Mouse (Mus musculus) erythroblast, embryonic 14.5 days (primary cell): ENCODE measurements around the gene Rwdd3. TPM values are rescaled to one million over a fixed set of nuclear protein-coding genes. Genes with fewer than 3 reads are reported as not detected.

ENCODE experiments used
- H3K27me3 ChIP-seq: 2 replicates; pipeline ENCODE4 v1.6.1; 2012; ENCODE audit warnings: inconsistent platforms; ENCODE audit not compliant: control insufficient read depth
- H3K36me3 ChIP-seq: 2 replicates; pipeline ENCODE4 v1.6.1; 2012; ENCODE audit warnings: mild to moderate bottlenecking, inconsistent platforms; ENCODE audit not compliant: control insufficient read depth
- H3K4me1 ChIP-seq: 2 replicates; pipeline ENCODE4 v1.6.1; 2012; ENCODE audit warnings: inconsistent platforms; ENCODE audit not compliant: control insufficient read depth
- H3K4me3 ChIP-seq: replicated peaks from 2 replicates; pipeline ENCODE3; 2012; ENCODE audit warnings: moderate library complexity, mild to moderate bottlenecking, inconsistent platforms
- H3K9me3 ChIP-seq: 2 replicates; pipeline ENCODE4 v1.6.1; 2012; ENCODE audit warnings: low read length, inconsistent platforms, mixed read lengths; ENCODE audit not compliant: control insufficient read depth
- GATA1 ChIP-seq: IDR thresholded peaks from 2 replicates; pipeline ENCODE4 v1.6.1; 2012; ENCODE audit warnings: low read length, inconsistent platforms, mixed read lengths
- TAL1 ChIP-seq: IDR thresholded peaks from 3 replicates; pipeline ENCODE4 v1.6.1; 2012; ENCODE audit warnings: low read length, inconsistent platforms, mixed read lengths
- polyA plus RNA-seq: library from polyadenylated mRNA; stranded (reverse); fragments of >175 nt; gene quantifications from 2 replicates; pipeline ENCODE4 v1.2.3, GENCODE M21; 2012

Gene Rwdd3
- polyA plus RNA-seq, 1 experiment, result 0.04 TPM

DNA sequence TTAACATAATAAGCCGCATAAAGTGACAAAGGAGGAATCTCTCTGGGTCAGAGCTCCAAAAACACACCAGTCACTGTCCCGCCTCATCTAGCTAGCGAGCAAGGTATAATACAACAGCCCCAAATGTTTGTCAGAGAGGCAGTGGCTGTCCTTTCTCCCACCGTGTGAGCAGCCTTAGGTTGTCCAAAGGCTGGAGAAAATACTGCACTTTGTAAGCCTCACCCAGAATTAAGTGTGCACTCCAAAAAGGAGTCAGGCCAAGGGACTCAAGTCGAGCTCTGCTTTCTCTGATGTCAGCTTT lies 66.1 kb downstream of the Rwdd3 start:
- Histone ChIP-seq H3K27me3 (no peaks in the 10 kb centered on the region), H3K4me3 (peak overlapping the region; percentile 42), H3K4me1 (no peaks in the 10 kb centered on the region), H3K9me3 (no peaks in the 10 kb centered on the region), H3K36me3 (no peaks in the 10 kb centered on the region)
- no peak for TF ChIP-seq TAL1
- no peak for TF ChIP-seq GATA1

Other genes with a start within 250 kb of the Rwdd3 start
- 0.64 and 1.1 TPM in 2 replicates for gene Tmem56, start 111.4 kb upstream of the Rwdd3 start, polyA plus RNA-seq
- gene Alg14, start 120.1 kb upstream of the Rwdd3 start, polyA plus RNA-seq, result 0.59 and 1.2 TPM in 2 replicates